Comparison of ENCODE assay signal across 24 mouse cellular contexts in genomic region chr6:54118395-54118794, GRCm38 (mm10).
"Had no signal": no experiment of that assay in that cellular context is flagged by ENCODE, and none has a peak within 500 bp of the region (broad histone marks: within the 10 kb centered on the region; RNA-seq: fewer than 3 reads in every experiment).

No protein-coding gene starts in this region.

- H3K27me3 ChIP-seq: limb, embryonic 13.5 days; liver, embryonic 12.5 days; liver, embryonic 15.5 days; megakaryocyte, embryonic 14.5 days; midbrain, embryonic 13.5 days; neural tube, embryonic 13.5 days had no signal

- H3K9me3 ChIP-seq: limb, embryonic 10.5 days; limb, embryonic 13.5 days; liver, embryonic 12.5 days; liver, embryonic 15.5 days; lung, embryonic 15.5 days; megakaryocyte, embryonic 14.5 days; midbrain, embryonic 10.5 days; midbrain, embryonic 13.5 days; neural tube, embryonic 13.5 days had no signal

- H3K4me2 ChIP-seq: limb, embryonic 13.5 days; liver, embryonic 12.5 days; liver, embryonic 15.5 days; lung, embryonic 15.5 days; midbrain, embryonic 13.5 days; neural tube, embryonic 13.5 days had no signal

- H3K9ac ChIP-seq: limb, embryonic 13.5 days; liver, embryonic 12.5 days; liver, embryonic 15.5 days; lung, embryonic 15.5 days; midbrain, embryonic 13.5 days; neural tube, embryonic 13.5 days had no signal

- ATAC-seq: liver, embryonic 12.5 days; midbrain, embryonic 13.5 days; midbrain, embryonic 16.5 days had no signal

- H3K27ac ChIP-seq: kidney, postnatal 0 days; layer of hippocampus, adult 2 months; limb, embryonic 10.5 days; limb, embryonic 13.5 days; liver, embryonic 12.5 days; liver, embryonic 15.5 days; lung, embryonic 15.5 days; midbrain, embryonic 13.5 days; neural tube, embryonic 13.5 days had no signal

- H3K36me3 ChIP-seq: limb, embryonic 10.5 days; limb, embryonic 13.5 days; liver, embryonic 12.5 days; liver, embryonic 15.5 days; lung, embryonic 15.5 days; midbrain, embryonic 10.5 days; midbrain, embryonic 13.5 days; neural tube, embryonic 13.5 days had no signal

- H3K4me3 ChIP-seq: layer of hippocampus, adult 2 months; limb, embryonic 10.5 days; limb, embryonic 13.5 days; liver, embryonic 12.5 days; liver, embryonic 15.5 days; lung, embryonic 15.5 days; megakaryocyte, embryonic 14.5 days; midbrain, embryonic 10.5 days; midbrain, embryonic 13.5 days; myocyte; neural tube, embryonic 13.5 days had no signal

- DNase-seq: kidney, postnatal 25 days; layer of hippocampus, adult 9-11 months; liver; lung, adult 18-20 months; lung, postnatal 10 days; lung, postnatal 36 days; retina, postnatal 1 day; right cerebral cortex, postnatal 25 days; thymus, adult 2 months; thymus, postnatal 14 days; thymus, postnatal 4 days had no signal
